Mouse (Mus musculus): ENCODE data around the gene Fjx1.
A peak's percentile ranks its signal among the peaks of the same experiment; 100 is the strongest.

Fjx1 gene

DNA sequence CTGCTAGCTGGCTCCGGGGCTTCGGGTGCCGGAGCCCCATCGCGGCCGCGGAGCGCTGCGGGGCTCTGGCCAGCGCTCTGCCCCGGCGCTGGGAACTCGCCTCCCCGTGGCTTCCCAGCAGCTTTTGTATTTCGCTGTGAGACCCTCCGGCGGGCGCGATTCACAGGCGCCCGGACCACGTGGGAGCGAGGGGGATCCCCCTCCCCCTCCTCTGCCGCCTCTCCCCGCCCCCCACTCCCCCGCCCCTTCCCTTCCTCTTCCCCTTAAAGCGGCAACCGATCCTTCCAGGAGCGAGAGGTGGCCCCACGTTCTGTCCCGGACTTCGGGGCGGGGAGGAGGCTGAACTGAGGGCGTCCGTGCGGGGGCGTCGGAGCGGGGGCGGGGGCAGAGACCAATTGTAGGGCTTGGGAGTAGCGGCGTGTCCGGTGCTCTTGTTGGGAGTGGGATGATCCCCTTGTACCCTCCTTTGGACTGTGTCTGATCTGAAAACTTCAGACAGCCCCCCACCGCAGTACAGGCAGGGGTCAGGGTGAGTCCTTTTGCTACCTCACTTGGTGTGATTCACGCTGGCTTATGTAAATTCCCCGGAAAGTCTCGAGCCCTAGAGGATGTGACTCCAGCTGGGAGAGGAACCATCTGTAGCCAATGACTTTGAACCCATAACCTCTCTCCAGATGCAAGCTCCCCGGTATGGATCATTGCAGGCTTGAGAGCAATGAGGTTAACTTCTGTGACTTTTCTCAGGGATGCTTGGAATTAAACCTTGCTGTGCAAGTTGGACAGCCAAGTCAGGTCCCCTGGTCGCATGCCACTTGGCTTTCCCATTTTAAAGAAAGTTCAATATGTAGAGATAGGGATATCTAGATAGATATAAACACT, at the start of gene Fjx1:
Fjx1 (minus strand) TSS at position 829 of the 879 bp plus-strand sequence.
- peak; percentile 54 for DNase-seq (ENCODE audit: low read depth)

DNA sequence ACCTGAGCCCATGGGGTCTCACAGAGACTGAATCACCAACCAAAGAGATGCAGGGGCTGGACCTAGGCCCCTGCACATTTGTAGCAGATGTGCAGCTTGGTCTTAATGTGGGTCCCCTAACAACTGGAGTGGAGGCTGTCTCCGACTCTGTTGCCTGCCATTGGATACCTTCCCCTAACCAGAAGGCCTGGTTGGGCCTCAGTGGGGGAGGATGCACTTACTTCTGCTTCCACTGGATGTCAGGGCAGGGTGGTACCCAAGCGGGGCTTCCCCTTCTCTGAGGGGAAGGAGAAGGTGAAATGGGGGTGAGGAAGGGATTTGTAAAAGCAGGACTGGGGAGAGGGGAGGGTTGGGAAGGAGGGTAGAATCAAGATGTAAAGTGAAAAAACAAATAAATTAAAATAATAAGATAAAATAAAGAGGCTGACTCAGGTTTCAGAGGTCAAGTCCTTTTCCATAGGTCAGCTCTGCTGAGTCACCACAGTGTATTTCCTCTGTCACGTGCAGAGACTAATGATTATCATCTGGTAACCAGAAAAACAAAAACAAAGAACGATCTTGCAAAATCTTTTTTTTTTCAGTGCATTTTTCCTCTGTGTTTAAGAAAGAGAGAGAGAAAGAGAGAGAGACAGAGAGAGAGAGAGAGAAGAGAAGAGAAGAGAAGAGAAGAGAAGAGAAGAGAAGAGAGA, 47.8 kb upstream of the Fjx1 start:
- DNase-seq (ENCODE audit: low read depth) = peak; percentile 71

DNA sequence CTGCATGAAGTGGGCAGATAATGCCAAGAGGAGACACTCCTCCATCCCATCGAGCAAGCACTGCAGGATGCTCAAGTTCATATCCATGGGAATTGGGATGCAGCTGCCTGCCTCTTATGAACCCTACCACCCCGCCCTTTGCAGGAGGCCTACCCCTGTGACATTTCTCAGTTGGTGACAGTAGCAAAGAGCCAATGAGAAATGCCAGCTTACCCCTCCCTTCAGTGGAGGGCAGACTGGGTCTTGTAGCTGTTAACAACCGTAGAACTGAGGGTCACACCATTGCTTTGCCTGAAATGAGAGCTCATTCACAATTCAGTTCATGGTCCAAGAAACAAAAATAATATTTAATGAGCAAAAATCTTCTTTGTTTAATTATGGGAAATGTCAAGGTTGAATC, 28.4 kb upstream of the Fjx1 start:
- no peak for DNase-seq (ENCODE audit: low read depth)

DNA sequence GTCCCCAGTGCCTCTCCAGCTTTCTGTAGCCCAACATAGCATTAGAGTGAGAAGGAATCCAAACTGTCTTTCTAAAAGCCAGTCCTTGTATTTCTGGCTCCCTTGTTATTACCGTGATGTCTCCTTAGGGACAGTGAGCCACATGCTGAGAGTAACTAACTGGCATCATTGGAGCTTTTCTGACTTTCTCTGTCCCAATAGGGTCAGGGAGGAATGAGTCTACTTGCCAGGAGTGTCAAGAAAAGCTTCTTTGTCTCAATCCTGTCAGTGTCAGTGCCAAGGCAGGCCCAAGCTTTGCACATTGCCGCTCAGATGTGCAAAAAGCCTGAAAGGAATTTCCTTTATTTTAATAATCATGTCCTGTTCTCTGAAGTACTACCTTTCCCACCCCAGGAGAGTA, 23.8 kb upstream of the Fjx1 start:
- DNase-seq (ENCODE audit: low read depth) = no peak

DNA sequence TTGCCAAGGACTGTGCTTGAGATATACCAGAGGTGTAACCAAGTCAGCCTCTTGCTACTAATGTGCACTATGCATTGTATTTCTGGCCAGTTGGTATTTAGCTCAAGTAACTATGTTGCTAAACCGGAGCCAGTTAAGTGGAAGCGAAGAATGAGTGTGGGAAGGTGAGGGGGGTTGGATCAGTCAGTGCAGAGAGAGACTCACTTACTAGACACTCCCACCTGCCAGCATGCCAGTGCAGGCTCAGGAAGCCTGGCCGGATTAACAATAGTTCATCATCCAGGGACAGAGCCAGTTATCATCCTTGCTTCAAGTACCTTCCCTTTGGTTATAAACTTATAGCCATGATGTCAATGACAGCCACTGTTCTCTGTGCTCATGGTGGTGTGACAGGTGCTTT, 16.3 kb upstream of the Fjx1 start:
- DNase-seq (ENCODE audit: low read depth) = no peak

DNA sequence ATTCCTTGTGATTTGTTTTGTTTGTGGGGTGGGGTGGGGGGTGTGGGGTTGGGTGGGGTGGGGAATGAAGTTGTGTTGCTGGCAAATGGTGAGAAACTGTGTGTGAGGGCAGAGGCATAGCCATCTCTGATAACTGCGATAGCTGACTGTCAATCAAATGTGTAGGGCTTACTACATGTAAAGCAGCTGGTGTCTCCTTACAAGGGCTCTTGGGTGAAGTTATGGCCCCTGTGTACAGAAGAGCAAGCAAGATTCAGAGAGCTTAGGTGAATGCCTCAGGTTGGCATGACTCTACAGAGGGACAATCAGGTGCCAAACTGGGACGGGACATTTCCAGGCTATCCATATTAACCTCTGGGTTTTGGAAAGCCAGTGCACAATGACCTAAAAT, 12.0 kb upstream of the Fjx1 start:
- no peak for DNase-seq (ENCODE audit: low read depth)

DNA sequence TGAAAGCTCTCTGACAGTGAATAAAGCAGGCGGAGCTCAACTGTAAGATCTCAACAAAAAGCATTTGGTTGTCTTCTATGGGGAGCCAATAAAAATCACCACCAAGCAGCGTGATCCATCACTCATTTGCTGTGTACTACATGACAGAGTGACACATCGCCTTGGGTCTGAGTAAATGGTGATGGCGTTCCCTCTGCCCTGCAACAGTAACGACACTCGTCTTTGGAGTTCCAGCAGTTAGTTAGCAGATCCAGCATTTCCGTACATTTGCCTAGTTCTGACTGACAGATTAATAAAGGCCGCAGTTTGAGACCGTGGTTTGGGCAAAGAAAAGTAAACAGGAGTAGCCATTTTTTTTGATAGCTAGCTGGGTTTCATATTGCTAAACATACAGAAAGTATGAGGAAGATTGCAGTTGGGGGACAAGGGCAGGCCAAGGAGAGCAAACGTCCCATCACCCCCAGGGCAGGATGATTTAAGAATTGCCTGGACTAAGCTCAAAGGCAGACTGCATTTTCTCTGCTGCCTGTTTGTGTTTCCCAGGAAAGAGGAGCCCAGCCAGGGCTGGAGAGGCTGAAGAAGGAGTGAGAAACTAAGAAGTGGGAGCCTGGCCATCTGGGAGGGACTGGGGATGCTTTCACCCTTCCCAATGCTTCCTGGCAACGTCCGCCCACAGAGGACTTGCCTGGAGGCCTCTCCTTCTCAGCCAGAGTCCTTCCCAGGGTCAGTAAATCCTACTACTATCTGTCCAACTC, 11.5 kb upstream of the Fjx1 start:
- peak; percentile 70 for DNase-seq (ENCODE audit: low read depth)

DNA sequence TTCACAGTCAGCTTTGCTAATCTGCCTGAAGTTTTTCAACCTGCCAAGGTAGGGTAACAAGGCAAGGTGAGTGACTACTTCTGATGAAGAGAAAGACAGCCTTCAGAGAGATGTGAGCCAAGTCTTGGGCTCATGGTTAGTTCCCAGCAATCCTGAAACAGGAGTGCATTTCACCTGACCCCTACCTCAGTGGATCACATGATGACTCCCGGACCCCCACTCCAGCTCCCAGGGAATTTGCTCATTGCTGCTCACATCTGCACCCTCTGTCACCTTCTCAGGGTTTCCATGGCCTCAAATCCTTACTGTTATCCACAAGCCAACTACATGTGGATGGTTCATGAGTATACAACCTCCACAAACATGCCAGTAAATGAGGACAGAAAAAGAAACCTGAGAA, 9.2 kb upstream of the Fjx1 start:
- no peak for DNase-seq (ENCODE audit: low read depth)

DNA sequence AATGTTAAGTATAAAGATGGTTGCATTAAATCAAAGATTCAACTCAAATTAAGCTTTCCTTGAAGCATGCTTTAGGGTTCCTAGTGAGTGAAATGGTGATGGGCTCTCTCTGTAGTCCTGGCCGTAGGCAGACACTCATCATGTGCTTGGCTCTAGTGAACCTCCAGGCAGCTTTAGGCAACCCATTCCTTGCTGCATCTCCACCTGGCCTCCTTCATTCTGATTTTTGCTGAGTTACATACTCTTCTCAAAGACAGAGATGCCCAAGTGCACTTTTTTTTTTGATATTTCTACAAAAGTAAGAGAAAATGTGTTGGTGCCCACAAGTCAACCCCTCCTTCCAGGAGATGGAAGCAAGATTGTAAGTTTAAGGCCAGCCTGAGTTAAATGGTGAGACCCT, 2.8 kb upstream of the Fjx1 start:
- no peak for DNase-seq (ENCODE audit: low read depth)

DNA sequence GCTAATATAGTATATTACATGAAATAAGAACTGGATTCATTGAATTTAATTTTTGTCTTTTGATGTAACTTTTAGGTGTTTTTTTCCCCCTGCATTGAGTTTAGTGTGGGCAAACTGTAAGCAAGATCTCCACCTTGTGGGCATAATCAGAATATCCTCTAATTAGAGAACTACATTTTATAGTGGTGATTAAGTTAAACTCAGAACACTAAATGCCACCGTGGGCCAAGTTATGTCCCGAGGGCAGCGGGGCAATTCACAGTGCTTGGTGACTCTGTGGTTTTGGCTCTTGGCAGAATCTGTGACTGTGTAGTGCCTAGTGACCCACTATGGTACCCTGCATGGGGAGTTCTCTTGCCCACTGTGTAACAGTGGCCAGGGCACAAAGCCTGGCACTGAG, 1.1 kb upstream of the Fjx1 start:
- peak; percentile 71 for DNase-seq (ENCODE audit: low read depth)

DNA sequence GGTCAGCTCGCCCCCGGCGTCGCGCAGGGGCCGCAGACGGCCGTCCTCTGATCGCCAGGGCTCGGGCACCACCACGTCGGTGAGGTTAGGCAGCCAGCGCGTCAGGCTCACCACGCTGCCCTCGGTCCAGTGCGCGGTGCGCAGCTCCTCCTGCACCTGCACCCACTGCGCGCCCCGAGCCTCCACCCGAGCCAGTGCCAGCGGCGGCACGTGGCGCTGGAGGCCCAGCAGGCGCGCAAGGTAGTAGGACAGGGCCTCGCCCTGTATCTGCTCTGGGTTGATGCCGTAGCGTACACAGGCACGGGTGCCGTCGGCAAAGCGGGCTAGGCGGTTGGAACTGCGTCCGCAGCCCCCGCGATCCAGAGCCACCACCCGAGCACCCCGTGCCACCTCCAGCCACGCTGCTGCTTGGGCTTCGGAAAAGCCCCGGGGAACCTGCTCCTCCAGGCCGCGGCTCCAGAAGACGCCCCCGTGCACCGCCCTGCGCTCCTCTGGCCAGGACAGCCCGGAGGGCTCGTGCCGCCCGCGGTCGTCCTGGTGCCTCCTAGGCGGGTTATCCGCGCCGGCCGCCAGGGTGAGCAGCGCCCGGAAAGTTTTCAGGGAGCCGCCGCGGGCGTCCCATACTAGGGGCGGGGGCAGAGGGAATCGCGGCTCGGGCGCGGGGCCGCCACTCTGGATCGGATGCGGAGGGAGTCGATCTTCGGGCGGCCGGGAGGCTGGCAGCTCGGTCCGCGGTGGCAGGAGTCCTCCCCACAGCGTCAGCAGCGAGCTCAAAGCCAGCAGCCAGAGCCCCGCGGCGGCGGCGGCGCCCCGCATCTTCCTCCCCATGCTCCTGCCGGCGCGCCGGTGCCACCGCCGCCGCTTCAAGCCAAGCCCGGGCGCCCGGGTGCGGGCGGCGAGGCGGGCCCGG, 1.3 kb downstream of the Fjx1 start:
- DNase-seq (ENCODE audit: low read depth) = peak; percentile 56

DNA sequence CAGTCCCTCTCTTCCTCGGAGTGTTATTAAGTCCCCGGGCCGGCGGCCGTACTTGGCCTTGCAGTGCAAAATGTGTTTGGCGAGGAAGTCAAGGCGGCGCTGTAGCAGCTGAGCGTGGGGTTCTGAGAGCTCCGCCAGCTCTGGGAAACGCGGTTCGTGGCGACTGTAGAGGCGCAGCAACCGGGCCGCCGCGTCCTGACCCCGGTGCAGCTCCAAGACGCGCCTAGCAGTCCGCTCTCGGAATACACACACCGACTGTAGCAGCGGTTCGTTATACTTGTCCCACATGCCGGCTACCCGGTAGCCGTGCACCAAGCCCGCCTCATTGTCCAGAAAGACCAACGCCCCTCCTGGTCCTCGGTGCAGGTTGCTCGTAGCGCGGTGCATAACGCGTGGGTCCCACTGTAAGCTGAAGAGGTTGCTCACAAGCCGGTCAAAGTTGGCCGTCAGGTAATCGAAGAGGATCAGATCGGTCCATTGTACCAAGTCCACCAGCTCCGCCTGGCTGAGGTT, 2.0 kb downstream of the Fjx1 start:
- DNase-seq (ENCODE audit: low read depth) = no peak

DNA sequence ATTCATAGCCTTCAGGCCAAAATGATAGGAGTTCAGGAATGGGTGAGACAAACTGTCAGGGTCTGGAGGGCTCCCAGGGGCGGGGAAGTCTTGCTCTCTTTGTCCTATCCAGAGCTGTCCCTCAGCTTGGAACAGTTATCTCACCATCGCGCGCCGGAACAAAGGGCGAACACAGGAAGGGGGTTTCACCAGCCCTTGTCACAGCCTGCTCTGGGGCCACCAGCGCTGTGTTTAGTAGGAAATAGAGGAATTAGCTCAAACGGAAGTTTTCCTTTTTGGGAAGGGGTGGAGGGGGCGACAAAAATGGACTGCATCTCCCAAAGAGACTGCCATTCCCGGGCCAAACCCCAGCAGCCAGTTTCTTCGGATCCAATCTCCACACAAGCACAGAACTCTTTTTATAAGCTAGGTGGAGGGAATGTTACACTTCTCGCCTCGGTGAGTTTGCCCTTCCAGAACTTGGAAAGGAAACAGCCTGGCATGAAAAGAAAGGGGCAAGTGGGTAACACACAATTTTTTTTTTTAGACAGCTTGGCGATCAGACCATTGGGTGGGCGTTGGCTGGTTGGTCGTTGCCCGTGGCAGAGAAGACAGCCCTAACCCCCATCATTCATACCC, 2.6 kb downstream of the Fjx1 start:
- no peak for DNase-seq (ENCODE audit: low read depth)

DNA sequence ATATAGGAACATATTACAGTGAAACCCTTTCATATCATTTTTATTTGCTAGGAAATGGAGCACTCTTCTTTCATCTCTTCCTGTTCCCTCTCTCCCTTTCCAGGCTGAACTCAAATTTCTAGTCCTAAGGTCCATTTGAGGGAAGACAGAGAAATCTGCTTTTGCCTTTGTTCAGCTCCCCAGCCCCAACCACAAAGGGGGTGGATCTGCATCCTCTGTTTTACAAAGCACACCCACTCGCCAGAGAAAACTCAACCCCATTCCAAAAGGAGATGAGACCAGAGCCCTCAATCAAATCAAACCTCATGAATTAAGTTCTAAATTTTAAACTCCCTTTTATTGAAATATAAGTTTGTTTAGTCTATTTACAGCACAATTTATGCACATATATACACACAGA, 3.2 kb downstream of the Fjx1 start:
- DNase-seq (ENCODE audit: low read depth) = no peak

DNA sequence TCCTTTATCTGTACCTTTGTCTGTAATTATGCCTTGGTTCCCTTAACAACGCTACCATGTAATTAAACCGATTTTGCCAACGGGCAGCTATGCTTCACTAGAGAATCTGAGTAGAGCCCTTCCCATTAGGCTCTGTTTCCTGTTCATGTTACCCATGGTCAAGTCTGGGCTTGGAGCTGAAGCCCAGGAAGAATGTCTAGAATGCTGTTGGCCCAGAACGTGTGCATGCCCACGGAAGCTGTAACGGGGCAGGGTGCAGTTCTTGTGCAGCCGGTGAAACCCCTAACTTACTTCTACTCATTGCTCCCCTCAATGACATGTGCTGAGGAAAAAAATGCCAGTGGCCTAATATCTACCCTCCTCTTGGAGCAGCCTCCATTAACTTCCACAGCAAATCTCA, 4.5 kb downstream of the Fjx1 start:
- no peak for DNase-seq (ENCODE audit: low read depth)

DNA sequence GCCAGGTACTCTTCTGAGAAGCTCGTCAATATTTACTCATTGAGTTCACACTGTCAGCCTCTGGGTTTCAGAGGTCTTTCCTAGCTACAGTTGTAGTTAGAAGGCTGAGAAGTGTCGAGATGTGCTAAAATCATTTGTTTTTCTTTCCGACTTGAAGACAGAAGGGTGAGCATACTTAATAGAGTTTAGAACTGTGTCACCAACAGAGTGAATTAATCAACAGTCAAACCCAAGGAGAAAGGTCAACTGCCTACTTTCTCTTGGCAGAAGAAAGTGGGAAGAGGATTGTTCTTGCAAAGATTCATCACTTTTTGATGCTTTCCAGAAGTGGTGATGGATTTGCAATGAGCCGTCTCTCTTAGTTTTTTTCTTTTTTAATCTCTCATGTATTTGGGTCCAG, 5.4 kb downstream of the Fjx1 start:
- no peak for DNase-seq (ENCODE audit: low read depth)

DNA sequence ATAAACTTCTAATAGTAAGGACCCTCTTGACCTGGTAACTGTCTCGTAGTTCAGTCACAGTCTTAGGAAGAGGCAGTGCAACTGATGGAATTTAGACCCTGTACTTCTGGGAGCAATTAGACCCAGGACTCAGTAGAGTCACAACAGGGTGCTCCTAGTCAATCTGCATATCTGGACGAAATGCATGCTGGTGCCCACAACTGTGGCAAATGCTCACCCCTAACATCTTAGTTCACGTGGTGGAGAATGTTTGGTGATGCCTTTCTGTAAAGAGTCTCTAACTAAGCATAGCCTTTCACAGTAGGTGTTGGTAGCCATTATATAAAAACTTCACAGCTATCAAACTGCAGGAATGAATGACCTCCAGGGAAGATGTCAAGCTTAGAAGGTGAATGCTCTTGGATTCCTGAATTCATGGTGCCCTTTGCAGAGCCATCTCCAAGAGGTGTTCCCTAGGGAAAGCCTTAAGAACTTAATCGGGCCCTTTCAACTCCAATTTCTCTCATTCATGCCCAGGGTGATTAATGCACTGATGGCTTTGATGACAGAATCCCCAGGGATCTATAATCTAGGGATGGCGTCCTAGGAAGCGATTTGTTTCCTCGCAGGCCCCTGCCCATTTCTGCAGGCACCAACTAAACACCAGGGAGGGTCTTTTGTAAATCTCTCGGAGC, 14.8 kb downstream of the Fjx1 start:
- DNase-seq (ENCODE audit: low read depth) = no peak

DNA sequence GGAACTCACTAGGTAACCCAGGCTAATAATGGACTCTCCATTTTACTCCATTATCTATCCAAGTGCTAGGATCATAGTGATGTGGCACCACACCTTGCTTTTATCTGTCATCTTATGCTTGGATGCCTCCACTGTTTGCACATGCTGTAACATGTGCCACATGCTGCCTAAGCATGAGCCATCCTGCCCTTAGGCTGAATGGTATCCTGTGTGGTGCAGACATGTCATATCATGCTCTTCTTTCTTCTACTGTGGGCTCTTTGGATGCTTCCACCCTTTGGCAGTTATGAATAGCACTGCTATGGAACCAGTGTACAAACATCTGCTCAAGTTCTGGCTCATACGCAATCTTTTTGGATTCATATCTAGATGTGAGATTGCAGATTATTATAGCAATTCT, 18.4 kb downstream of the Fjx1 start:
- no peak for DNase-seq (ENCODE audit: low read depth)

DNA sequence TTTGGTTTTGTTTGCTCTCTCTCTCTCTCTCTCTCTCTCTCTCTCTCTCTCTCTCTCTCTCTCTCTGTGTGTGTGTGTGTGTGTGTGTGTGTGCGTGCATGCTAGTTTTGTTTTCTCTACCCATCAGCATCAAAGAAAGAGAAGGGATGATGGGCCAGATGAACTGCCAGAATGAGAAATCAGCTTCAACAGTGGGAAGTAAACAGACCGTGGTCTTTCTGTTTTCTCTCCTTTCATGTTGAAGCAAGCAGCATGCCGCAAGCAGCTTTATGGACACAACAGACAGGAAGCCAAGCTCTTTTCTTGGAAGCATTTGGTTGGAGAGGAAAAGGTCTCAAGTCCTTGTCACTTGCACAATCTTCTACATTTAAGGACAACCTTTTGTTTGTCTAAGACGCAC, 21.2 kb downstream of the Fjx1 start:
- no peak for DNase-seq (ENCODE audit: low read depth)

DNA sequence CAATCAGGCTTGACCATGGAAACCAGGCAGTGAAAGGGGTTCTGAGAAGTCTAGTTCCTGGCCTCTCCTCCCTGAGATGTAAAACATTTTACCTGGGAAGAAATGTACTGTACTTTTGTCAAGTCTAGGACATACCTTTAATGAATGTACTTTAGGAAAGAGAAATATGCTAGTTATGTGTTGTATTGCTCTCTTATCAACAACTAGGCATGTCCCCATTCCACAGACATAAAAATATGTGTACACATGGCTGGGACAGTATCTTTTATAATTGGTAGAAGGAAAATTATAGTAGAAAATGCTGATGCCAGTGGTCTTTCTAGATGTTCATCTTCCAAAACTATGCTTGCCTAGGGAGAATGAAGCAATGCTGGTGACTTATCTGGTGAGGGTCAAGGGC, 24.3 kb downstream of the Fjx1 start:
- no peak for DNase-seq (ENCODE audit: low read depth)

DNA sequence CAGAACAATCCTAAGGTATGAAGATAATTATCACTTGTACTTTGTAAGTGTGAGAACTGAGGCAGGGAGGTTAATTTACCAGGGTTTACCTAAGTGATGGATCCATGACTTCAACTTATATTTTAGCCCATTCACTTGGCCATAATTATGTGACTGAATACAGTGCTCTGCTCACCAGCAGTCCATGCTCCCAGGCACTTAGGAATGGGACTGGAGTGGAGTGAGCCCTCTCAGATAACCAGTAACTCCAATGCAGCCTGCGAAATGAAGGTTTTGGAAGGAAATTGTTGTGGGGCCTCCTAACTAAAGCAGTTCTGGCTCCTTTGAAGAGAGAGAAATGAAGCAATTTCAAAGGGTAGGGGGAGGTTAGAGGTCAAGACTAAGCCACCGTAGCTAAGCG, 25.9 kb downstream of the Fjx1 start:
- no peak for DNase-seq (ENCODE audit: low read depth)

Measured in NIH3T3 (cell line).